Mouse (Mus musculus): ENCODE measurements around the gene Abhd14a.

Gene Abhd14a

DNA sequence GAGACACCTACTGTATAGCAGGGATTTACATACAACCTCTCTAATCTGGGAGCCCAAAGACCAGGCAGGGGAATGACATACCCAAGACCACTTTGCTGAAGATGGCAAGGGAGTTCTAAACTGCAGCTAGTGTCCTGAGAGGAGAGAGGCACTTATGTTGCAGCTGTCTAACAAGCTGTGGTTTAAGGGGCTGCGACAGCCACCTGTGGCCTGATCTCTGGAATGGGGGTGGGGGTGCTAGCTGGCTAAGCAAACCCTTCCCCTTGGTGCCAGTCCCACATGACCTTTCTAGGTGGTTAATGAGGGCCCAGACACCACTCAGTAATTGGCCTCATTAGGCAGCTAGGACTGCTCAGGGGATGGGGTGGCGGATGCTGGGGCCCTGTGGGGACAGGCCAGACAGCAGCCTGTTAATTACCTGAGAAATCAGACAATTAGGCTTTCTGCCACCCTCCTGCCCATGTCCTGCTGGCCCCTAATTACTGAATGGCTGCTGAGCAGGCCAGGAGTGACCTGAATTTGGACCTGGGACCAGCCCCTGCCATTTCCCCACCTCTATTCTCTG, 37.3 kb downstream of the Abhd14a start:
- DNase-seq (ENCODE audit: low spot score), result no peak

DNA sequence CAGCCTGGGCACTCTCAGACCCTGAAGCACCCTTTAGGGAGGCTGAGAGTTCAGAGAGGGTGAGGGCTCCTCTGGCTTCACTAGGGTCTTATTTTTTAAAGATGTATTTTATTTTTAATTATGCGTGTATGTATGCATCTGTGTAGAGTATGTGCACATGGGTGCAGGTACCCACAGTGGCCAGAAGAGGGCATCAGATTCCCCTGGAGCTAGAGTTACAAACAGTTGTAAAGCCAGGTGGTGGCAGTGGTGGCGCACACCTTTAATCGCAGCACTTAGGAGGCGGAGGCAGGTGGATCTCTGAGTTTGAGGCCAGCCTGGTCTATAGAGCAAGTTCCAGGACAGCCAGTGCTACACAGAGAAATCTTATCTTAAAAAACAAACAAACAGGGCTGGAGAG, 38.4 kb downstream of the Abhd14a start:
- DNase-seq (ENCODE audit: low spot score), result no peak

GRCm38 (mm10) chr9:106406443-106407078, 40.9 kb downstream of the Abhd14a start:
- DNase-seq (ENCODE audit: low spot score), result no peak

DNA sequence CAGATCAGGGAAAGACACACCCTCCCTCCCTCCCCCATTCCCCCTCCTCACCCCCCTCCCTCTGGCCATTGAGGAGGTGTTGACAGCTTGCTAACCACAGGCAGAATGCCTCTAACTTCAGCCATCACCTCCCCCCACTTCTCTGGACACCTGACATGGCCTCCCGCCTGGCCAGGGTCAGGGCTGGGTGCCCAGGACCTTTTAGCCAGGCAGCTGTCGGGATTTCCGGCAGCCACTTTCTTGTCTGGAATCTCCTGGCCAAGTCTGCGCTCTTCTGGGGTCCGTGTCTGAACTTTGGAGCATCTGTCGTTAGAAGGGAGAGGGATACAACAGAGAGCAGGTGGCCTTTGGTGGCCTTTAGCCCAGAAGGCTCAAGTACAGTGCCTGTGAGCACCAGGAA, 42.2 kb downstream of the Abhd14a start:
- DNase-seq (ENCODE audit: low spot score), result no peak

GRCm38 (mm10) chr9:106402607-106403375, 44.7 kb downstream of the Abhd14a start:
- DNase-seq (ENCODE audit: low spot score), result no peak

- DNase-seq (ENCODE audit: low spot score), result no peak
Measured at GRCm38 (mm10) chr9:106402149-106402548, 45.3 kb downstream of the Abhd14a start.

- DNase-seq (ENCODE audit: low spot score), result no peak
Measured at GRCm38 (mm10) chr9:106399808-106400207, 47.7 kb downstream of the Abhd14a start.

DNA sequence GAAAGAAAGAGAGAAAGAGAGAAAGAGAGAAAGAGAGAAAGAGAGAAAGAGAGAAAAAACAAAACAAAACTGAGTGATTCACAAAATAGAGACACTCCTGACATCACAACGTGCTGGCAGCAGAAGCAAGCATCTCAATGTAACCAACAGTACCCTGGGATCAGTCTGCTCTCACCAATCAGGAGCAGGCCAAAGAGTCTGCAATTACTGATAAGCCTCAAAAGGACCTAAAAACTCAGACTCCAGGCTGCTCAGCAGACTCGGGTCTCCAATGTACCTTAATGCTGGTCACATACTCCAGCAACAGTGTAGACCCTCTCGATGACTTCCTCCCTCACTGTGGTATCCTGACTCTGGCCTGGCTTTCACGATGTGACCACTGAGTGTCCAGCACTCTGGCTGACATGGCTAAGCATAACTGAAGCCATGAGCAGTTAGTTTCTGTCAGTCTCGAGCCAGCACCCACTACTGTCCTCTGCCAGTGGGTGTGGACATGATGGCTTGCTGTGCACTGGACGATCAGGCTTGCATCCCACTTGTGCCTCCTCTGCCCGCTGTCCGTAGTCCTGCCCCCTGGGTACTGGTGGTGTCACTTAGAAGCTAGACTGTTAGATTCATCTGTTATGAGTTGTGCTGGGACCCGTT, 48.7 kb downstream of the Abhd14a start:
- DNase-seq (ENCODE audit: low spot score), result no peak

DNA sequence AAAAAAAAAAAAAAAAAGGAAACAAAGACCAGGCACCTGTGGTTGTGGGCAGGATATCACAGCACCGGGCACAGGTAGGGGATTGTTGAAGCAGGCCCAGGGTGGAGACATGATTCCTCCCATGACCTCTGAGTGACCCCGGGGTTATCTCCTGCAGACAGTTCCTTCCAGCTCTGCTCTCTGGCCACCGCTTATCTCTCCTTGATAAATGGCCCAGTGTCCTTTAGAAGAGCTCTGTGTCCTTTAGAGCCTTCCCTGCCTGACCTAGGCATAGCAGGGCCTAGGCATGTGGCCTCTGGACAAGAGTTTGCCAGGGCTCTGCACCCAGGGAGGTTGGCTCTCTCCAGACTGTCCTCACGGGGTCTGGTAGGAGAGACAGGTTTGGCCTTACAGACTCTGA, 49.7 kb downstream of the Abhd14a start:
- no peak for DNase-seq (ENCODE audit: low spot score)

- peak; percentile 56 for DNase-seq (ENCODE audit: low spot score)
Measured at GRCm38 (mm10) chr9:106394649-106395602, 52.6 kb downstream of the Abhd14a start.

DNA sequence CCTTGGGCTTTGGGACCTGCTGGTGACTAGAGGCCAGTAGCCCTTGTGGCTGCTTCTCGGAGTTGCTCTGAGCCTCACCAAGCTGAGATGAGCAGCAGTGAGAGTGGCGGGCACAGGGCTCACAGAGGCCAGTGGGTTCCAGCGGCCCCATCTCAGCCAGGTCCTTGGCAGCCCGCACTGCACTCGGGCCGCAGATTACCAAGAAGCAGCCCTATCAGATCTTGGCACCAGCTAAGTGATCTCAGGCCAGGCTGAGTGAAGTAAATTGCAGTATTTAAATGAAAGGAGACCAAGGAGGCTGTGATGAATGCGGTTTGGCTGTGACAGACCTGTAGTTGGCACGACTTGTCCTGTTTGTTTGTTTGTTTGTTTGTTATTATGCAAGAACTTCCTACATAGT, 53.9 kb downstream of the Abhd14a start:
- DNase-seq (ENCODE audit: low spot score), result no peak

DNA sequence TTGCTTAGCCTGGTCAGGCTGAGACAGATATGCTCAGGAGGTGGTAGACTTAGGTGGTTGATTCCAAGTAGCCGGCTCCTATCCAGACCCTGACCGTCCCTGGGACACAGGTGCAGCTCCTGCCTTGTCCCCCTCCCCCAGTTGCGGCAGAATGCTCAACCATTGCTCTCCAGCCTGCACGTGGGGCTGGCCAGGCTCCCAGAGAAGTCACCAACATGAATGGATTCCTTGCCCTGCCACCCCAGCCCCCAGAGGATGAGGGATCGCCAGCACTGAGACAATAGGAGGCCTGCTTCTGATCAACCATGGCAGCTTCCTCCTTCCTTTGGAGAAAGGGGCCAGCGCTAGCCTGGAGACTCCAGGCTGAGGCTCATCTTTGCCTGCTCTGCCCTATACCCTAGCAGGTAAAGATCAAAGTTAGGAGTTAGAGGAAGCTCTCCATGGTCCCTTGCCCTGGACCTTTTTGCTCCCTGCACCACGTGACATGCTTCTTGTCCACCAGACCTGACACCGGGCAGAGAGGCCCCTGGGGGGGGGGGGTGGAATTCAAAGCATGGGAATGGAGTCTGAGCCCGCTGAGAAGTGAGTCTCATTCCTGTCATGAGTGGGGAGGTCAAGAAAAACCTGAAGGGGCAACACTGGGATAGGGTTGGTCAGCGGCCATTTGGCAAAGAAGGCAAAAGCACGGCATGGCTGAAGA, 54.5 kb downstream of the Abhd14a start:
- no peak for DNase-seq (ENCODE audit: low spot score)

Measured in T-cell, adult 2 months (primary cell).